Mouse (Mus musculus): Measurements from ENCODE around the gene Nudcd2.

The Nudcd2 gene

GRCm38 (mm10) chr11:40755109-40755627, 21.7 kb downstream of the Nudcd2 start, which contains the start of gene Ccng1:
Gene Ccng1, minus strand, starts transcription at chr11:40755311.
- DNase-seq (ENCODE audit: low spot score): peak; percentile 96

GRCm38 (mm10) chr11:40755968-40756367, 22.5 kb downstream of the Nudcd2 start:
- no peak for DNase-seq (ENCODE audit: low spot score)

- no peak for DNase-seq (ENCODE audit: low spot score)
Observed at GRCm38 (mm10) chr11:40759896-40760295, 26.4 kb downstream of the Nudcd2 start.

GRCm38 (mm10) chr11:40763395-40763794, 29.9 kb downstream of the Nudcd2 start:
- DNase-seq (ENCODE audit: low spot score): peak; percentile 19

GRCm38 (mm10) chr11:40764690-40765089, 31.2 kb downstream of the Nudcd2 start:
- no peak for DNase-seq (ENCODE audit: low spot score)

GRCm38 (mm10) chr11:40775315-40776269, 42.1 kb downstream of the Nudcd2 start:
- DNase-seq (ENCODE audit: low spot score): peak; percentile 36

- no peak for DNase-seq (ENCODE audit: low spot score)
Observed at GRCm38 (mm10) chr11:40781857-40782256, 48.4 kb downstream of the Nudcd2 start.

GRCm38 (mm10) chr11:40783346-40783745, 49.9 kb downstream of the Nudcd2 start:
- no peak for DNase-seq (ENCODE audit: low spot score)

- no peak for DNase-seq (ENCODE audit: low spot score)
Observed at GRCm38 (mm10) chr11:40784326-40784725, 50.9 kb downstream of the Nudcd2 start.

- no peak for DNase-seq (ENCODE audit: low spot score)
Observed at GRCm38 (mm10) chr11:40786900-40787299, 53.4 kb downstream of the Nudcd2 start.

All from c-Kit-positive CD71-positive TER-119-positive erythroid progenitor cells, embryonic 14.5 days (primary cell).